Mouse (Mus musculus): ENCODE results near the gene Atp4a. TPM values are rescaled to one million over a fixed set of nuclear protein-coding genes. Genes with fewer than 3 reads are reported as not detected.
A peak's percentile ranks its signal among the peaks of the same experiment; 100 is the strongest.

The Atp4a gene
- polyA plus RNA-seq, 1 experiment = 1.4 TPM

DNA sequence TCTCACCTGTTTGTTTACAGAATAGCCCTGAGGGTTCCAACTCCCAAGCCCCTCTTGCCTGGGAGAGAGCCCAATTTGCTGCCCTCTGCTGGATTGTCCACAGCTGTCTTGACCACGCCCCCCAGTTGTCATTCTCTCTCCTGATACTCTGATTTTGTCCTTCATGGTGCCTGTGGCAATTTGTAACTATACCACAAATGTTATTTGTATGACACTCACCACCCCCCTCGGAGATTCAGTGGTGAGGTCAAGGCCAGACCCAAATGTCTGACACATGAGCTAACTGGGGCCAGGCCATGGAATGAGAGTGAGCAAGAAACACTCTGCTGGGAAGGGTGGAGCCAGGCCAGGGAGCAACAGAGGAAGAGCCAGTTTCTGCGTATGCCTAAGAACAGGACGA is 46.8 kb downstream of the Atp4a start:
- no peaks in the 10 kb centered on the region for H3K36me3 ChIP-seq (ENCODE audit: control insufficient read depth, insufficient read depth, low read length, poor library complexity, severe bottlenecking)
- no peak for TF ChIP-seq EP300 (IDR thresholded peaks at IDR 0.05; ENCODE audit: insufficient read depth, low read depth, low read length)
- TF ChIP-seq CTCF (IDR thresholded peaks at IDR 0.05; ENCODE audit: low read depth, low read length) = peak; percentile 59
- no peak overlapping the region for H3K4me3 ChIP-seq (ENCODE audit: low read depth, low read length)
- no peaks in the 10 kb centered on the region for H3K9me3 ChIP-seq (replicated peaks; ENCODE audit: control insufficient read depth, insufficient read depth, low read length, poor library complexity, severe bottlenecking)
- H3K9ac ChIP-seq (ENCODE audit: low read depth, poor library complexity, severe bottlenecking) = no peak overlapping the region
- H3K27me3 ChIP-seq (ENCODE audit: control insufficient read depth, insufficient read depth, low read length, poor library complexity, severe bottlenecking) = no peaks in the 10 kb centered on the region
- no peak overlapping the region for H3K27ac ChIP-seq (ENCODE audit: insufficient read depth, low read length)
- no peaks in the 10 kb centered on the region for H3K4me1 ChIP-seq (ENCODE audit: control insufficient read depth, insufficient read depth, low read length)

DNA sequence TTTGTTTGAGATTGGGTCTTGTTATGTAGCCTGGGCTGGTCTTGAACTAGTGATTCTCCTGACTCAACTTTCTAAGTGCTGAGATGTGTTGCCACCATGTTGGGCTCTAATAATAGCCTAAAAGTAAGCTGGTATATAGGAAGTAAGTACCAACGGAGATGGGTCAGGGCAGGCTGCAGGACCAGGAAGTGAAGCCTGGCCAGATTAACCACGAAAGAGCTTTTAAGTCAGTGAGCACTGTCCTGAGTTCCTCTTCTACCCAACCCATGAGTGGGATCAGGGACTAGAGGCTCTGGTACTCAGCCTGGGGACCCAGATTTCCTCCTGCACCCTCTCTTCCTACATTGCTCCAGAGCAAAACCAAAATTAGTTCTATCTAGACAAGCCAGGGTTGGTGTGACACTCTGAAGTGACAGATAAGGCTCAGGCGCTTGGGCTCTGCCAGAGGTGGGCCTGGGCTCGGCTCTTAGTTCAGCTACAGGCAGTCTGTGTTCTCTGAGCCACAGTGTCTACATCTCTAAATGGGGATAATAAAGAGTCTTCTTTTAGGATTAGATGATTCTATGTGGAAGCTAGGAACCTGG is 49.9 kb downstream of the Atp4a start:
- Histone ChIP-seq H3K4me1 (ENCODE audit: control insufficient read depth, insufficient read depth, low read length) (peaks cover 1% of the 10 kb centered on the region), H3K9ac (ENCODE audit: low read depth, poor library complexity, severe bottlenecking) (no peak overlapping the region), H3K27ac (ENCODE audit: insufficient read depth, low read length) (no peak overlapping the region), H3K9me3 (replicated peaks; ENCODE audit: control insufficient read depth, insufficient read depth, low read length, poor library complexity, severe bottlenecking) (no peaks in the 10 kb centered on the region), H3K4me3 (ENCODE audit: low read depth, low read length) (no peak overlapping the region), H3K36me3 (ENCODE audit: control insufficient read depth, insufficient read depth, low read length, poor library complexity, severe bottlenecking) (no peaks in the 10 kb centered on the region), H3K27me3 (ENCODE audit: control insufficient read depth, insufficient read depth, low read length, poor library complexity, severe bottlenecking) (no peaks in the 10 kb centered on the region)
- TF ChIP-seq EP300 (IDR thresholded peaks at IDR 0.05; ENCODE audit: insufficient read depth, low read depth, low read length) = no peak
- TF ChIP-seq POLR2A (IDR thresholded peaks at IDR 0.05; ENCODE audit: insufficient read depth, low read length) = no peak
- TF ChIP-seq CTCF (IDR thresholded peaks at IDR 0.05; ENCODE audit: low read depth, low read length) = no peak

DNA sequence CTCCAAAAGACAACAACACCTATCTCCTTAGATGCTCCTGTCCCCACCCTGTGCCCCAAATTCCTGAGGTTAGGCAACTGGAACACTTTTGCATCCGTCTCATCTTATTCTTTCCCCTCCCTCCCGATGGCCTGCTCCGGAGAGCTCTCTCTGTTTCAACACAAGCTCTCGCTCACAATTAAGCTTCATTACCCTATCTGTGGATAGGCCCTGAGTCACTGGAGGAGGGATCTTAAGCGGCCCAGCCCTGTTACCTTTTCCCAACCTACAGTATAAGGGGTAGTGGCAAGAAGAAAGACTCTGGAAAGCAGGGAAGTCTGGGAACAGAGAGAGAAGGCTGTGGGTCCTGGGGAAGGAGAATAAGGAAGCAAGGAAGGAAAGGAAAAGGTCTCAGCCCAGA is 51.4 kb downstream of the Atp4a start, which contains the start of gene Dmkn:
Gene Dmkn, plus strand, starts transcription at position 301 of the 400 bp plus-strand sequence.
- Histone ChIP-seq H3K4me1 (ENCODE audit: control insufficient read depth, insufficient read depth, low read length) (peaks cover 1% of the 10 kb centered on the region), H3K9ac (ENCODE audit: low read depth, poor library complexity, severe bottlenecking) (no peak within 1 kb of the TSS), H3K9me3 (replicated peaks; ENCODE audit: control insufficient read depth, insufficient read depth, low read length, poor library complexity, severe bottlenecking) (no peaks in the 10 kb centered on the region), H3K27me3 (ENCODE audit: control insufficient read depth, insufficient read depth, low read length, poor library complexity, severe bottlenecking) (no peaks in the 10 kb centered on the region), H3K27ac (ENCODE audit: insufficient read depth, low read length) (no peak within 1 kb of the TSS), H3K4me3 (ENCODE audit: low read depth, low read length) (no peak within 1 kb of the TSS), H3K36me3 (ENCODE audit: control insufficient read depth, insufficient read depth, low read length, poor library complexity, severe bottlenecking) (no peaks in the 10 kb centered on the region)
- TF ChIP-seq POLR2A (IDR thresholded peaks at IDR 0.05; ENCODE audit: insufficient read depth, low read length) = no peak
- no peak for TF ChIP-seq EP300 (IDR thresholded peaks at IDR 0.05; ENCODE audit: insufficient read depth, low read depth, low read length)
- no peak for TF ChIP-seq CTCF (IDR thresholded peaks at IDR 0.05; ENCODE audit: low read depth, low read length)

GRCm38 (mm10) chr7:30765173-30765572 is 53.2 kb downstream of the Atp4a start:
- no peak overlapping the region for H3K27ac ChIP-seq (ENCODE audit: insufficient read depth, low read length)
- H3K27me3 ChIP-seq (ENCODE audit: control insufficient read depth, insufficient read depth, low read length, poor library complexity, severe bottlenecking) = no peaks in the 10 kb centered on the region
- H3K4me1 ChIP-seq (ENCODE audit: control insufficient read depth, insufficient read depth, low read length) = peaks cover 4% of the 10 kb centered on the region
- H3K9ac ChIP-seq (ENCODE audit: low read depth, poor library complexity, severe bottlenecking) = no peak overlapping the region
- TF ChIP-seq EP300 (IDR thresholded peaks at IDR 0.05; ENCODE audit: insufficient read depth, low read depth, low read length) = no peak
- TF ChIP-seq CTCF (IDR thresholded peaks at IDR 0.05; ENCODE audit: low read depth, low read length) = no peak
- TF ChIP-seq POLR2A (IDR thresholded peaks at IDR 0.05; ENCODE audit: insufficient read depth, low read length) = no peak
- H3K9me3 ChIP-seq (replicated peaks; ENCODE audit: control insufficient read depth, insufficient read depth, low read length, poor library complexity, severe bottlenecking) = no peaks in the 10 kb centered on the region
- H3K4me3 ChIP-seq (ENCODE audit: low read depth, low read length) = no peak overlapping the region
- H3K36me3 ChIP-seq (ENCODE audit: control insufficient read depth, insufficient read depth, low read length, poor library complexity, severe bottlenecking) = no peaks in the 10 kb centered on the region

GRCm38 (mm10) chr7:30766408-30766807 is 54.4 kb downstream of the Atp4a start:
- Histone ChIP-seq H3K9ac (ENCODE audit: low read depth, poor library complexity, severe bottlenecking) (no peak overlapping the region), H3K4me1 (ENCODE audit: control insufficient read depth, insufficient read depth, low read length) (peaks cover 4% of the 10 kb centered on the region), H3K9me3 (replicated peaks; ENCODE audit: control insufficient read depth, insufficient read depth, low read length, poor library complexity, severe bottlenecking) (no peaks in the 10 kb centered on the region), H3K36me3 (ENCODE audit: control insufficient read depth, insufficient read depth, low read length, poor library complexity, severe bottlenecking) (no peaks in the 10 kb centered on the region), H3K27me3 (ENCODE audit: control insufficient read depth, insufficient read depth, low read length, poor library complexity, severe bottlenecking) (no peaks in the 10 kb centered on the region), H3K27ac (ENCODE audit: insufficient read depth, low read length) (no peak overlapping the region), H3K4me3 (ENCODE audit: low read depth, low read length) (no peak overlapping the region)
- TF ChIP-seq EP300 (IDR thresholded peaks at IDR 0.05; ENCODE audit: insufficient read depth, low read depth, low read length) (no peak), CTCF (IDR thresholded peaks at IDR 0.05; ENCODE audit: low read depth, low read length) (no peak), POLR2A (IDR thresholded peaks at IDR 0.05; ENCODE audit: insufficient read depth, low read length) (no peak)

DNA sequence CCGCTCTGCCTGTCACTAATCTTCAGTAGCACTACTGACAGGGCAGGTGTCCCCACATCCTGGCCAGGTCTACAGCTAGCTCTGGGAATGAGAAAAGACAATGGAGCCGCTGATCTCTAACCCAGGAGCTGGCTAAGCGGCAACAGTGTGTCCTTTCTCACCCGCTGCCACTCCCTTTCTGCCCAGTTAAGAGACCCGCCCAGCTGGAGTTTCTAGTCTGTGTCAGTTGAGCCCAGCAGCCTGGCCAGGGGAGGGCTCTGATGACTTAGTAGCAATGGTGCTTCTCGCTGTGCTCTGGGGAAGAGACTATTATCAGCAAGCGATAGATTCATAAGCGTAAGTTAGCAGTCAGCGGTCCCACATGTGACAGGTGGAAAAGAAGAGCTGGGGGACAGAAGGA is 57.2 kb downstream of the Atp4a start:
- Histone ChIP-seq H3K36me3 (ENCODE audit: control insufficient read depth, insufficient read depth, low read length, poor library complexity, severe bottlenecking) (no peaks in the 10 kb centered on the region), H3K9me3 (replicated peaks; ENCODE audit: control insufficient read depth, insufficient read depth, low read length, poor library complexity, severe bottlenecking) (no peaks in the 10 kb centered on the region), H3K27me3 (ENCODE audit: control insufficient read depth, insufficient read depth, low read length, poor library complexity, severe bottlenecking) (no peaks in the 10 kb centered on the region), H3K9ac (ENCODE audit: low read depth, poor library complexity, severe bottlenecking) (no peak overlapping the region), H3K4me1 (ENCODE audit: control insufficient read depth, insufficient read depth, low read length) (peaks cover 4% of the 10 kb centered on the region), H3K27ac (ENCODE audit: insufficient read depth, low read length) (no peak overlapping the region), H3K4me3 (ENCODE audit: low read depth, low read length) (no peak overlapping the region)
- TF ChIP-seq POLR2A (IDR thresholded peaks at IDR 0.05; ENCODE audit: insufficient read depth, low read length) (no peak), EP300 (IDR thresholded peaks at IDR 0.05; ENCODE audit: insufficient read depth, low read depth, low read length) (no peak), CTCF (IDR thresholded peaks at IDR 0.05; ENCODE audit: low read depth, low read length) (no peak)

Other genes with a start within 250 kb of the Atp4a start
- gene Prodh2, start 218.6 kb upstream of the Atp4a start, polyA plus RNA-seq (2011; ENCODE audit: insufficient read depth, insufficient read length, low read depth, missing spikeins) = 0.58 TPM in 1 of 2 replicates, not detected in the other
- 6.0 and 6.5 TPM in 2 replicates for gene Arhgap33, start 177.1 kb upstream of the Atp4a start, polyA plus RNA-seq (2011; ENCODE audit: insufficient read depth, insufficient read length, low read depth, missing spikeins)
- gene Hspb6, start 160.0 kb upstream of the Atp4a start, polyA plus RNA-seq (2011; ENCODE audit: insufficient read depth, insufficient read length, low read depth, missing spikeins) = 6.4 and 7.0 TPM in 2 replicates
- 16.8 and 17.3 TPM in 2 replicates for gene Proser3, start 159.9 kb upstream of the Atp4a start, polyA plus RNA-seq (2011; ENCODE audit: insufficient read depth, insufficient read length, low read depth, missing spikeins)
- gene Lin37, start 152.4 kb upstream of the Atp4a start, polyA plus RNA-seq (2011; ENCODE audit: insufficient read depth, insufficient read length, low read depth, missing spikeins) = 23.3 and 29.3 TPM in 2 replicates
- gene U2af1l4, start 148.9 kb upstream of the Atp4a start, polyA plus RNA-seq (2011; ENCODE audit: insufficient read depth, insufficient read length, low read depth, missing spikeins) = 50.9 and 73.9 TPM in 2 replicates
- gene Gm49396, start 148.9 kb upstream of the Atp4a start, polyA plus RNA-seq (2011; ENCODE audit: insufficient read depth, insufficient read length, low read depth, missing spikeins) = 1.8 and 1.9 TPM in 2 replicates
- 99.8 and 107 TPM in 2 replicates for gene Psenen, start 148.6 kb upstream of the Atp4a start, polyA plus RNA-seq (2011; ENCODE audit: insufficient read depth, insufficient read length, low read depth, missing spikeins)
- 0.72 TPM in 1 of 2 replicates, not detected in the other for gene Igflr1, start 146.8 kb upstream of the Atp4a start, polyA plus RNA-seq (2011; ENCODE audit: insufficient read depth, insufficient read length, low read depth, missing spikeins)
- 70.2 and 81.4 TPM in 2 replicates for gene Kmt2b, start 123.5 kb upstream of the Atp4a start, polyA plus RNA-seq (2011; ENCODE audit: insufficient read depth, insufficient read length, low read depth, missing spikeins)
- 20.3 and 22.7 TPM in 2 replicates for gene Zbtb32, start 113.3 kb upstream of the Atp4a start, polyA plus RNA-seq (2011; ENCODE audit: insufficient read depth, insufficient read length, low read depth, missing spikeins)
- 2.5 and 2.8 TPM in 2 replicates for gene Upk1a, start 99.4 kb upstream of the Atp4a start, polyA plus RNA-seq (2011; ENCODE audit: insufficient read depth, insufficient read length, low read depth, missing spikeins)
- 540 and 569 TPM in 2 replicates for gene Cox6b1, start 86.1 kb upstream of the Atp4a start, polyA plus RNA-seq (2011; ENCODE audit: insufficient read depth, insufficient read length, low read depth, missing spikeins)
- 2.8 and 3.3 TPM in 2 replicates for gene Etv2, start 76.4 kb upstream of the Atp4a start, polyA plus RNA-seq (2011; ENCODE audit: insufficient read depth, insufficient read length, low read depth, missing spikeins)
- 42.3 and 47.0 TPM in 2 replicates for gene Rbm42, start 61.9 kb upstream of the Atp4a start, polyA plus RNA-seq (2011; ENCODE audit: insufficient read depth, insufficient read length, low read depth, missing spikeins)
- gene Haus5, start 47.2 kb upstream of the Atp4a start, polyA plus RNA-seq (2011; ENCODE audit: insufficient read depth, insufficient read length, low read depth, missing spikeins) = 16.9 and 17.8 TPM in 2 replicates
- not detected in 2 replicates for gene Pmis2, start 40.6 kb upstream of the Atp4a start, polyA plus RNA-seq (2011; ENCODE audit: insufficient read depth, insufficient read length, low read depth, missing spikeins)
- not detected in 2 replicates for gene 2200002J24Rik, start 13.3 kb upstream of the Atp4a start, polyA plus RNA-seq (2011; ENCODE audit: insufficient read depth, insufficient read length, low read depth, missing spikeins)
- 66.7 and 75.8 TPM in 2 replicates for gene Tmem147, start 17.3 kb downstream of the Atp4a start, polyA plus RNA-seq (2011; ENCODE audit: insufficient read depth, insufficient read length, low read depth, missing spikeins)
- not detected in 2 replicates for gene Gapdhs, start 31.5 kb downstream of the Atp4a start, polyA plus RNA-seq (2011; ENCODE audit: insufficient read depth, insufficient read length, low read depth, missing spikeins)
- gene Sbsn, start 39.3 kb downstream of the Atp4a start, polyA plus RNA-seq (2011; ENCODE audit: insufficient read depth, insufficient read length, low read depth, missing spikeins) = 12.4 and 14.6 TPM in 2 replicates
- gene Dmkn, start 51.5 kb downstream of the Atp4a start, polyA plus RNA-seq (2011; ENCODE audit: insufficient read depth, insufficient read length, low read depth, missing spikeins) = 0.70 and 0.99 TPM in 2 replicates
- 5.0 and 9.1 TPM in 2 replicates for gene Krtdap, start 75.7 kb downstream of the Atp4a start, polyA plus RNA-seq (2011; ENCODE audit: insufficient read depth, insufficient read length, low read depth, missing spikeins)
- not detected in 2 replicates for gene Ffar2, start 111.6 kb downstream of the Atp4a start, polyA plus RNA-seq (2011; ENCODE audit: insufficient read depth, insufficient read length, low read depth, missing spikeins)
- gene Ffar3, start 144.0 kb downstream of the Atp4a start, polyA plus RNA-seq (2011; ENCODE audit: insufficient read depth, insufficient read length, low read depth, missing spikeins) = not detected in 2 replicates
- not detected in 2 replicates for gene Ffar1, start 149.4 kb downstream of the Atp4a start, polyA plus RNA-seq (2011; ENCODE audit: insufficient read depth, insufficient read length, low read depth, missing spikeins)
- gene Cd22, start 168.1 kb downstream of the Atp4a start, polyA plus RNA-seq (2011; ENCODE audit: insufficient read depth, insufficient read length, low read depth, missing spikeins) = not detected in 2 replicates
- 0.85 TPM in 1 of 2 replicates, not detected in the other for gene Mag, start 202.7 kb downstream of the Atp4a start, polyA plus RNA-seq (2011; ENCODE audit: insufficient read depth, insufficient read length, low read depth, missing spikeins)
- gene Hamp2, start 212.5 kb downstream of the Atp4a start, polyA plus RNA-seq (2011; ENCODE audit: insufficient read depth, insufficient read length, low read depth, missing spikeins) = not detected in 2 replicates
- gene Hamp, start 231.8 kb downstream of the Atp4a start, polyA plus RNA-seq (2011; ENCODE audit: insufficient read depth, insufficient read length, low read depth, missing spikeins) = not detected in 2 replicates
- 62.7 and 71.4 TPM in 2 replicates for gene Usf2, start 244.6 kb downstream of the Atp4a start, polyA plus RNA-seq (2011; ENCODE audit: insufficient read depth, insufficient read length, low read depth, missing spikeins)